Mouse (Mus musculus): ENCODE results near the gene Ppp1r13l. TPM values are rescaled to one million over a fixed set of nuclear protein-coding genes. Genes with fewer than 3 reads are reported as not detected.

Gene Ppp1r13l
- polyA plus RNA-seq, 1 experiment = 13.6 TPM

DNA sequence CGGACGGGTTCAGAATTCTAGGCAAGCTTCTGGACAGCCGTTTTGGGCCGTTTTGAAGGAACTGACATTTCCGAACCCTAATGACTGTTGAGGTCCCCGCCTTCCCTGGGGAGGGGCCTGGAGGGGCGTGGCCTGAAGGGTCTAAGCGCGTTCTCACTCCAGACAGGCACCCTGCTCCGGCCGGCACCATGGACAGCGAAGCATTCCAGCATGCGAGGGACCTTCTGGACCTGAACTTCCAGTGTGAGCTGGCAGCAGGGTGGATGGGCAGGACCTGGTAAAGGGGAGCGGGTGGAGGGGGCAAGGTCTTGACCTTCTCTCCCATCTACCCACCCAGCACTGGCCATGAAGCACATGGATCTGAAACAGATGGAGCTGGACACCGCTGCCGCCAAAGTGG lies 8.8 kb downstream of the Ppp1r13l start:
- Histone ChIP-seq H3K27ac (ENCODE audit: control insufficient read depth, insufficient read depth, low read length) (no peak overlapping the region), H3K36me3 (ENCODE audit: control insufficient read depth, insufficient read depth, low read length) (no peaks in the 10 kb centered on the region), H3K4me3 (ENCODE audit: control insufficient read depth, insufficient read depth, low read length) (no peak overlapping the region), H3K4me1 (replicated peaks; ENCODE audit: control insufficient read depth, insufficient read depth, low read length) (peaks cover 5% of the 10 kb centered on the region), H3K27me3 (ENCODE audit: control insufficient read depth, insufficient read depth, low read length) (no peaks in the 10 kb centered on the region)
- no peak for TF ChIP-seq POLR2A (IDR thresholded peaks at IDR 0.05; ENCODE audit: control insufficient read depth, extremely low read depth, insufficient read depth, low read length, poor library complexity)
- TF ChIP-seq CTCF (IDR thresholded peaks at IDR 0.05; ENCODE audit: borderline replicate concordance, control insufficient read depth, extremely low read depth, insufficient read depth, low read length, poor library complexity) = no peak
- WGBS = 69% methylated on average over 16 of the region's 16 CpGs
- no peak for DNase-seq

DNA sequence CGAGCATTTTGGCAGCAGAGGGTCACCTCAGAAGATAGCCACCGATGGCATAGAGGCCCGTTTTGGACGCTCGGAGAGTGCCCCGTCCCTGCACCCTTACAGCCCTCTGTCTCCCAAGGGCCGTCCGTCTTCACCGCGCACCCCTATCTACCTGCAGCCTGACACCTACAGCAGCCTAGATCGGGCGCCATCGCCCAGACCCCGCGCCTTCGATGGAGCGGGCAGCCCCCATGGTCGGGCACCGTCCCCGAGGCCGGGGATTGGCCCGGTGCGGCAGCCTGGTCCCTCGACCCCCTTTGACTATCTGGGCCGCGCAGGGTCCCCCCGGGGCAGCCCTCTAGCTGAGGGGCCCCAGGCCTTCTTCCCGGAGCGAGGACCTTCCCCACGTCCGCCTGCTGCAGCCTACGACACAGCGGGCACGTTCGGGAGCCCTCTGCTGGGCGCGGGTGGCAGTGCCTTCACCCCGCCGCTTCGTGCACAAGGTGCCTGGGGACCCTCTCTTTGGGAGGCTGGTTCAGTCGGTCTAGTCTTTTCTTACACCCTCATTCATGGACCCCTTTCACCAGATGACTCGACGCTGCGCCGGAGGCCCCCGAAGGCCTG lies 10.4 kb downstream of the Ppp1r13l start:
- no peaks in the 10 kb centered on the region for H3K36me3 ChIP-seq (ENCODE audit: control insufficient read depth, insufficient read depth, low read length)

DNA sequence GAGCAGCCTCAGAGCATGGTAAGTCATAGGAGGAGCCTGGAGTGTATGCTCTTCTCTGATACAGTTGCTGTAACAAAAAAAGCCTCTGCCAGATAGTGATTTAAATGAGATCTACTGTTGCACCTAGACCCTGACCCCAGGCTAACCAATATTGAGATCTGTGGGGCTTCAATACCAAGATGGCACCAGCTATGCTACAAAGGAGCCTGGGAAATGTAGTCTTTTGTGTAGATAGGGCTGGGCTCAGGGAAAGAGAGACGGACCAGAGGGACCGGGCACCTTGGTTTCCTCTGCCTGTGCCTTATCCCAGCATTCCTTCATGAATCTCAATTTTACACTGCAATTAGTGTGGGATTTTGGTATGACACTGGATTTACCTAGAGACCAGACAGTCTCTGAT lies 13.8 kb downstream of the Ppp1r13l start:
- H3K27ac ChIP-seq (ENCODE audit: control insufficient read depth, insufficient read depth, low read length) = no peak overlapping the region
- no peak overlapping the region for H3K4me3 ChIP-seq (ENCODE audit: control insufficient read depth, insufficient read depth, low read length)
- no peak for DNase-seq
- H3K27me3 ChIP-seq (ENCODE audit: control insufficient read depth, insufficient read depth, low read length) = no peaks in the 10 kb centered on the region
- H3K4me1 ChIP-seq (replicated peaks; ENCODE audit: control insufficient read depth, insufficient read depth, low read length) = peaks cover 9% of the 10 kb centered on the region
- 94% methylated on average over 2 of the region's 2 CpGs for WGBS
- no peaks in the 10 kb centered on the region for H3K36me3 ChIP-seq (ENCODE audit: control insufficient read depth, insufficient read depth, low read length)
- TF ChIP-seq POLR2A (IDR thresholded peaks at IDR 0.05; ENCODE audit: control insufficient read depth, extremely low read depth, insufficient read depth, low read length, poor library complexity) = no peak
- TF ChIP-seq CTCF (IDR thresholded peaks at IDR 0.05; ENCODE audit: borderline replicate concordance, control insufficient read depth, extremely low read depth, insufficient read depth, low read length, poor library complexity) = no peak

More for the DNA sequence above, 10.4 kb downstream of the Ppp1r13l start:
- DNase-seq = peak; percentile 82
- no peak overlapping the region for H3K27ac ChIP-seq (ENCODE audit: control insufficient read depth, insufficient read depth, low read length)
- peaks cover 5% of the 10 kb centered on the region for H3K4me1 ChIP-seq (replicated peaks; ENCODE audit: control insufficient read depth, insufficient read depth, low read length)
- TF ChIP-seq POLR2A (IDR thresholded peaks at IDR 0.05; ENCODE audit: control insufficient read depth, extremely low read depth, insufficient read depth, low read length, poor library complexity) (peak; percentile 32; the same call in 1 of the 2 replicates), CTCF (IDR thresholded peaks at IDR 0.05; ENCODE audit: borderline replicate concordance, control insufficient read depth, extremely low read depth, insufficient read depth, low read length, poor library complexity) (peak; percentile 83)
- 19% methylated on average over 46 of the region's 46 CpGs for WGBS
- H3K4me3 ChIP-seq (ENCODE audit: control insufficient read depth, insufficient read depth, low read length) = peak overlapping the region; percentile 42
- H3K27me3 ChIP-seq (ENCODE audit: control insufficient read depth, insufficient read depth, low read length) = no peaks in the 10 kb centered on the region

DNA sequence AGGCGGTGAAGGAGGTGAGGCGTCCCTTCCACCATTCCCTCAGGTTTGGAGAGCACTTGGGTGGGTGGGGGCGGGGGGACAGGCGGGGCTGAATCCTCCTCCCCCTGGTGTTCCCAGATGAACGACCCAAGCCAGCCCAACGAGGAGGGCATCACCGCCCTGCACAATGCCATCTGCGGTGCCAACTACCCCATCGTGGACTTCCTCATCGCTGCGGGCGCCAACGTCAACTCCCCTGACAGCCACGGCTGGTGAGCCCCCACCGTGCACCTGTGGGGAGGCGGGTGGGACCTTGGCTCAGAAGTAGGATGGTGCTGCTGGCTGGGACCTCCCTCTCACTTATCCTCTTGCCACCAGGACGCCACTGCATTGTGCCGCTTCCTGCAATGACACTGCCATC lies 15.8 kb downstream of the Ppp1r13l start:
- H3K4me3 ChIP-seq (ENCODE audit: control insufficient read depth, insufficient read depth, low read length) = no peak overlapping the region
- no peaks in the 10 kb centered on the region for H3K27me3 ChIP-seq (ENCODE audit: control insufficient read depth, insufficient read depth, low read length)
- no peaks in the 10 kb centered on the region for H3K36me3 ChIP-seq (ENCODE audit: control insufficient read depth, insufficient read depth, low read length)
- TF ChIP-seq POLR2A (IDR thresholded peaks at IDR 0.05; ENCODE audit: control insufficient read depth, extremely low read depth, insufficient read depth, low read length, poor library complexity) = no peak
- no peak for TF ChIP-seq CTCF (IDR thresholded peaks at IDR 0.05; ENCODE audit: borderline replicate concordance, control insufficient read depth, extremely low read depth, insufficient read depth, low read length, poor library complexity)
- no peak for DNase-seq
- peaks cover 4% of the 10 kb centered on the region; the same call in 1 of the 2 replicates for H3K4me1 ChIP-seq (replicated peaks; ENCODE audit: control insufficient read depth, insufficient read depth, low read length)
- 72% methylated on average over 18 of the region's 18 CpGs for WGBS
- H3K27ac ChIP-seq (ENCODE audit: control insufficient read depth, insufficient read depth, low read length) = no peak overlapping the region

DNA sequence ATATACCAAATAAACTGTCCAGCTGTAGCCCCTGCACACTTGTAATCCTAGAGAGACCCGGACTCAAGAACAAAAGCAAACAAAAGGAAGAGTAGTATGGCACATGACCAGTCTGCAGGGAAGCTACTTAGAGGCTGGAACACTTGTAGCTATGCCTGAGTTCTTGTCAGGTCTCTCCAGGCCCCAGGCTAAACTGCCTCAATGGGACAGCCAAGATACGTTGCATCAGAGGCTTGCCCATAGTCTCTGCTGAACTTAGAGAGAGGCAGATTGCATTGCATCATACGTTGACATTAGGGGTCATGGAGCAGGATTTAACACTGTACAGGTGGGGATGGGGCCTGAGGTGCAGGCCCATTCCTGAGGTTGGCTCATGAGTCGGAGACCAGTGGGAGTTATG lies 16.5 kb downstream of the Ppp1r13l start:
- TF ChIP-seq CTCF (IDR thresholded peaks at IDR 0.05; ENCODE audit: borderline replicate concordance, control insufficient read depth, extremely low read depth, insufficient read depth, low read length, poor library complexity) = no peak
- no peak for TF ChIP-seq POLR2A (IDR thresholded peaks at IDR 0.05; ENCODE audit: control insufficient read depth, extremely low read depth, insufficient read depth, low read length, poor library complexity)
- DNase-seq = no peak
- Histone ChIP-seq H3K4me3 (ENCODE audit: control insufficient read depth, insufficient read depth, low read length) (no peak overlapping the region), H3K4me1 (replicated peaks; ENCODE audit: control insufficient read depth, insufficient read depth, low read length) (peaks cover 4% of the 10 kb centered on the region; the same call in 1 of the 2 replicates), H3K36me3 (ENCODE audit: control insufficient read depth, insufficient read depth, low read length) (no peaks in the 10 kb centered on the region), H3K27me3 (ENCODE audit: control insufficient read depth, insufficient read depth, low read length) (no peaks in the 10 kb centered on the region), H3K27ac (ENCODE audit: control insufficient read depth, insufficient read depth, low read length) (no peak overlapping the region)
- WGBS = 95% methylated on average over 4 of the region's 4 CpGs

DNA sequence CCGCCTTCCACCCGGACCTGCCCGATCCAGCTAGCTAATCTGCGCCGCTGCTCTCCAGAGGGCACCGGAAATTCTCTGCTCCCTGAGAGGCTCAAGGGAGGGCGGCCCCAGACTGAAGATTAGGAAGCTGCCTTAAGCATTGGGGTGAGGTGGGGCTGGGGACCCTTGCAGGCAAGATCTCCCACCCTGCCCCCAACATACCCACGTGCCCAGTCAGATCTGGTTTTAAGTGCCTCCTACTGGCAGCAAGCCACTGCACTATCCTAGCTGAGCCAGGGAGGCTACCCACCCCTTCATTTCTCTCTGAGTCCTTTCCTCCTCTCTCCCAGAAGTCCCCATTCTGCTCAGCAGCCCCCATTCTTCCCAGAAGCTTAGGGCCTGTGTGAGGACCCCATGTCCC lies 18.5 kb downstream of the Ppp1r13l start:
- no peaks in the 10 kb centered on the region for H3K36me3 ChIP-seq (ENCODE audit: control insufficient read depth, insufficient read depth, low read length)
- H3K27me3 ChIP-seq (ENCODE audit: control insufficient read depth, insufficient read depth, low read length) = no peaks in the 10 kb centered on the region
- no peak for DNase-seq
- TF ChIP-seq POLR2A (IDR thresholded peaks at IDR 0.05; ENCODE audit: control insufficient read depth, extremely low read depth, insufficient read depth, low read length, poor library complexity) = no peak
- H3K4me1 ChIP-seq (replicated peaks; ENCODE audit: control insufficient read depth, insufficient read depth, low read length) = peaks cover 7% of the 10 kb centered on the region; the same call in 1 of the 2 replicates
- H3K27ac ChIP-seq (ENCODE audit: control insufficient read depth, insufficient read depth, low read length) = no peak overlapping the region
- H3K4me3 ChIP-seq (ENCODE audit: control insufficient read depth, insufficient read depth, low read length) = no peak overlapping the region
- 89% methylated on average over 8 of the region's 8 CpGs for WGBS
